Mouse (Mus musculus) erythroblast, embryonic 14.5 days (primary cell): ENCODE data around the gene Sfxn5. TPM values are rescaled to one million over a fixed set of nuclear protein-coding genes. Genes with fewer than 3 reads are reported as not detected.

ENCODE experiments used
- H3K27me3 ChIP-seq: 2 replicates; pipeline ENCODE4 v1.6.1; 2012; ENCODE audit warnings: inconsistent platforms; ENCODE audit not compliant: control insufficient read depth
- H3K36me3 ChIP-seq: 2 replicates; pipeline ENCODE4 v1.6.1; 2012; ENCODE audit warnings: mild to moderate bottlenecking, inconsistent platforms; ENCODE audit not compliant: control insufficient read depth
- H3K4me1 ChIP-seq: 2 replicates; pipeline ENCODE4 v1.6.1; 2012; ENCODE audit warnings: inconsistent platforms; ENCODE audit not compliant: control insufficient read depth
- H3K4me3 ChIP-seq: replicated peaks from 2 replicates; pipeline ENCODE3; 2012; ENCODE audit warnings: moderate library complexity, mild to moderate bottlenecking, inconsistent platforms
- H3K9me3 ChIP-seq: 2 replicates; pipeline ENCODE4 v1.6.1; 2012; ENCODE audit warnings: low read length, inconsistent platforms, mixed read lengths; ENCODE audit not compliant: control insufficient read depth
- GATA1 ChIP-seq: IDR thresholded peaks from 2 replicates; pipeline ENCODE4 v1.6.1; 2012; ENCODE audit warnings: low read length, inconsistent platforms, mixed read lengths
- TAL1 ChIP-seq: IDR thresholded peaks from 3 replicates; pipeline ENCODE4 v1.6.1; 2012; ENCODE audit warnings: low read length, inconsistent platforms, mixed read lengths
- polyA plus RNA-seq: library from polyadenylated mRNA; stranded (reverse); fragments of >175 nt; gene quantifications from 2 replicates; pipeline ENCODE4 v1.2.3, GENCODE M21; 2012

Gene Sfxn5
- polyA plus RNA-seq, 1 experiment: 0.08 TPM

DNA sequence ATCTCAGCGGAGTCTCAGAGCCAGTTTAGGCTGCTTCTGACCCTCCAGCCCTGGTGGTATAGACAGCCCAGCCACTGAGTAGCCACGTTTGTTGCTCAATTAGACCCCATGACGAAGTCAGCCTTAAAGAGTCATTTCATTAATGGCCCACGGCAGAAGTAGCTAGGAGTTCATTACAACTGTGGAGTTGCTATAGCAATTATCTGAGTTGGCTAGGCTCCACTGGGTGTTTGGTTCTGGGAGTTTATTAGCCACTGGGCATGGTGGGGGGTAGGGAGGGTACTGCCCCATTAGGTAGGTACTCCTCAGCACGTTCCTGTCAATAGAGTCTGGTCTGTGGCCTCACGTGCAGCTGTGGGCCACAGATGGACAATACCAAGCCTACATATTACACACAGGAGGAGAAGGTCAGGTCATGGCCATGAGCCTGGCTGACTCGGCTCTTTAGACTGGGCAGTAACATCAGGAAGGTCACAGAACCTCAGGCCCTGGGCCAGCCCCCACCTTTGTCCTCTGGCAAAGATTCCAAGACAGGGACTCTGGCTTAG lies 79.2 kb downstream of the Sfxn5 start:
- Histone ChIP-seq H3K9me3 (no peaks in the 10 kb centered on the region), H3K27me3 (no peaks in the 10 kb centered on the region), H3K4me3 (no peak overlapping the region), H3K36me3 (no peaks in the 10 kb centered on the region), H3K4me1 (no peaks in the 10 kb centered on the region)
- no peak for TF ChIP-seq GATA1
- no peak for TF ChIP-seq TAL1

DNA sequence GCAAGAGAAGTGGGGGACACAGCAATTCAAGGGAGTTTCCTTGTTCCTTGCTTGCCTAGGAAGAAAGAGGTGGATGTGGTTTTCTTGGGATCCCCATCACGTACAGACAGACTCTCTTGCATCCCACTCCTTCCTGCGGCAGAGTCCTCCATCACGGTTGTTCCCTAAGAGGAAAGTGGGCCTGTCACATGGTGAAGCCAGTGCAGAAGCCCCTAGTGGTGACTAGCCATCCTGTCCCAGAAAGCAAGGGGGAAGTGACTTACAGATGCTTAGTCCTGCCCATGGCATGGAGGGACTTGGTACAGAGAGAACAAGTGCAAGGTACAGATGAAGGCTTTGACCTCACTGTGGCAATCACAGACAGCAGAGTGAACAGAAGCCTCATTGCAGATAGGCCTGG lies 79.9 kb downstream of the Sfxn5 start:
- Histone ChIP-seq H3K9me3 (no peaks in the 10 kb centered on the region), H3K27me3 (no peaks in the 10 kb centered on the region), H3K36me3 (no peaks in the 10 kb centered on the region), H3K4me3 (no peak overlapping the region), H3K4me1 (no peaks in the 10 kb centered on the region)
- TF ChIP-seq TAL1 (no peak), GATA1 (no peak)

DNA sequence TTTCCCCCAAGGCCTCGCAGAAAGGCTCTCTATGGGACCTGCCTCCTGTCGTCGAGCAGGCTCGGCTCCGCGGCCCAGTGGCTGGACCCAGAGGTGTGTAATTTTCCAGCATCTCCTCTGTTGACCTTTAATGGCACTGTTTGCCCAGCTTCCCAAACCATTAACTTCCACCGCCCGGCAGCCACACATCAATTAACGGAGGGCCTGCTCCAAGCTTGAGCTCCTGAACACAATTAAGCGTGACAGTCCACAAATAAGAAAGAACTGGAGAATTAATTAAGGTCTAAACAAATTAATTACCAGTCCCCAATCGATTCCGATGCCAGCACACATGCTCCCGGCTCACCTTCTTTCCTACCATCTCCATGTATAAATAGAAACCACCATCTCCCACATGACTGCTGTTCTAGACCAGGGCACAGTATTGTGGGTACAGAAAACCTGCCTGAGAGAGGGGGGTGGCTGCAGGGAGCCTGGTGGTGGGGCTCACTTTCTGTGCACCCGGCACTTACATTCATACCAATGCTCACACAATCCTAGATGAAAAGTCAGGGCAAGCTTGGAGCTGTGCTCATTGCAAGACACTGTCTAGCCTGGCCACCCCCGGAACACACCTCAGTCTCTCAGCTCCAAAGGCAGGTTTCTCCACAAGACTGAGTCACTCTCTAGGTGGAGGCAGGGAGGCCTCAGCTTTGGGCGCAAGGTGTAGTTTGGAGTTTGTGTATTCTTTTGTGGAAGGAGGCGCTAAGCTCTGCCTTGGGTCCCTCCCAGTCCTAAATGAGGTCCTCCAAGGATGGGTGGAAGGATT lies 80.8 kb downstream of the Sfxn5 start:
- H3K36me3 ChIP-seq: no peaks in the 10 kb centered on the region

DNA sequence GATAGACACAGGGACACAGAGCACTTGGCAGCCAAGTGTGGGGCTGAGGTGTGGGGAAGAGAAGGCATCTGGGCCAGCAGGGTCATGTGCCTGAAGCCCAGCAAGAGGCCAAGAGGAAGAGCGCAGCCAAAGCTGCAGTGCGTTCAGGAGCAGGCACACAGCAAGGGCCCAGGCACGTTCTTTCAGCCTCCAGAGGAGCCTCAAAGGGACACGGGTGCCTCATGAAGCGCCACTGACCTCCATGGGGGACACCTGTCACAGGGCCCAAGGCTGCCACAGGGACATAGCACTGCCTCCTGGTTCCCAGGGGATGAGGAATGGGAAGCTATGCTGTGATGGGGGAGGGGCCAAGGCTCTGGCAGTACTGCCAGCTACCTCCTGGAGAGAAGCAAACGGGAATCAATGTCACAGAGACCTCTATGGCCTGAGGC lies 82.4 kb downstream of the Sfxn5 start:
- H3K27me3 ChIP-seq: no peaks in the 10 kb centered on the region
- no peaks in the 10 kb centered on the region for H3K9me3 ChIP-seq
- no peaks in the 10 kb centered on the region for H3K4me1 ChIP-seq
- no peak overlapping the region for H3K4me3 ChIP-seq
- H3K36me3 ChIP-seq: no peaks in the 10 kb centered on the region
- TF ChIP-seq TAL1: no peak
- TF ChIP-seq GATA1: no peak

More for the DNA sequence above, 80.8 kb downstream of the Sfxn5 start:
- no peak for TF ChIP-seq TAL1
- TF ChIP-seq GATA1: no peak
- Histone ChIP-seq H3K27me3 (no peaks in the 10 kb centered on the region), H3K4me3 (no peak overlapping the region), H3K9me3 (no peaks in the 10 kb centered on the region), H3K4me1 (no peaks in the 10 kb centered on the region)

DNA sequence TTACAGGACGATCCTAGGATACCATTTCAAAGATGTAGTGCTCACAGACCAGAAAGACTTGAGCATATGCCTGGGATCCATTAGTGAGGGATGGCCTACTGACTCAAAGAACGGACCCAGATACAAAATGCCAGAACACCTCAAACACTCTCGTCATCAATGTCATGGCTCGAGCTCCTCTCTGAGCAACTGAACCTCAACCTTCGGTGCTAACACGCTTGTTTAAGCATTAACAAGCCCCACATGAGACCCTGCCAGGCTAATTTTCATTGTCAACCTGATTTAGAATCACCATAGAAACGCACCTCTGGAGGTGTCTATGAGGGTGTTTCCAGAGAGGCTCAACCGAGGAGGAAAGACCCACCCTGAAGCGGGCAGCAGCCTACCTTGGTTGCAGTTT lies 83.4 kb downstream of the Sfxn5 start:
- Histone ChIP-seq H3K9me3 (0 out of 2 replicates have a peak, but pooled peaks cover 4% of the 10 kb centered on the region), H3K4me1 (no peaks in the 10 kb centered on the region), H3K36me3 (no peaks in the 10 kb centered on the region), H3K4me3 (no peak overlapping the region), H3K27me3 (no peaks in the 10 kb centered on the region)
- no peak for TF ChIP-seq GATA1
- TF ChIP-seq TAL1: no peak

DNA sequence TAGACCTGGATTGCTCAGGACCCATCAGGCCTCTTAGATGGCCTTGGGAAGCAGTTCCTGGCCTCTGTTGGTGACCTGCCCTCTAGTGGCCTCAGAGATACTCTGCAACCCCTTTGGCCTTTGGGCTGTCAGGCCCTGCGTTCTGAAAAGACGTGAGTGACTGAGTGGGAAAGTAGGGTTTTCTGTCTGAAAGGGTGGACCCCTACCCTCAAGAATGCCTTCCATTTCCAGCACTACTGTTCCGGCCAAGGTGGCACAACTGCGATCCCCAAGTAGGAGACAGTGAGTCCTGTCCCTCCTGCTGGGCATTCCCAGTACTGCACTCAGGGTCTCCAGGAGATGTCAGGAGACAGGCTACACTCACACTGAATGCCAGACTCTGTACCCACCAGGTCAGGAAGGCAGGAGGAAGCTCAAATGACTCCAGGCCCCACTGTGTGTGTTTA lies 94.2 kb downstream of the Sfxn5 start:
- Histone ChIP-seq H3K27me3 (no peaks in the 10 kb centered on the region), H3K4me1 (no peaks in the 10 kb centered on the region; the same call in 1 of the 2 replicates), H3K36me3 (no peaks in the 10 kb centered on the region), H3K4me3 (no peak overlapping the region), H3K9me3 (no peaks in the 10 kb centered on the region)
- TF ChIP-seq GATA1 (no peak), TAL1 (no peak)

DNA sequence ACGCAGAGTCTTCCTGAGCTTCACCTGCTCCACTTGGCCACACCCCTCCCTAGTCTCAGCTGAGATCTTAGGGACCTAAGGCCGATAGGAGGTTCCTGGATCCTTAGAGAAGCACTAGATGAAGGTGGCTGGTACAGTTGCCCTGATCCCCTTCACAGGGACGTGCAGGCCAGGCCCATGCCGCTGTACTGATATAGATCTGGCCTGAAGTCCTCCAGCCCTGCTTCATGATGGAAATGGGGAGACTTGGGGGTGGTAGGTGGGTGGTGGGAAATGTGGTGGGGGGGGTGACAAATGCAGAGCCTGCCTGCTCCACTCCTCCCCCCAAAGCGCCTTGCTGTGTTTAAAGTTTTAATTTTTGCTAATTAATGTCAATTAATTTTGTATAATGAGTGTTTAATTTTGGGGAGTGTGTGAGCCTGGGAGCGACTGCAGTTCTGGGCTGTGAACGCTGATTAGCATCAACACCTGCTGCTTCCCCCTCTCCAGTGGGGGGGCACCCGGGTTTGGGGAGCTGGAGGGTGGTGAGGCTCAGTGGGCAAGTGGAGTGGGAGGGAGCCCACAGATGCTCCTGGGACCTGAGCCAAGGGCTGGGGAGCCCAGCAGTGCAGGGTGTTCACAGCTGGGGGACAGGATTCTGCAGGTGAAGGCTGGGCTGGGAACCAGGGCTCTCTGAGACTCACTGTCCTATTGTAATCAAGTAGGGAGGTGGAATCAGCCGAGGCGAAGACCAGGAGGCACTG lies 95.5 kb downstream of the Sfxn5 start:
- no peak overlapping the region for H3K4me3 ChIP-seq
- H3K27me3 ChIP-seq: no peaks in the 10 kb centered on the region
- no peaks in the 10 kb centered on the region for H3K9me3 ChIP-seq
- H3K36me3 ChIP-seq: no peaks in the 10 kb centered on the region
- TF ChIP-seq GATA1 (no peak), TAL1 (no peak)
- H3K4me1 ChIP-seq: no peaks in the 10 kb centered on the region; the same call in 1 of the 2 replicates

DNA sequence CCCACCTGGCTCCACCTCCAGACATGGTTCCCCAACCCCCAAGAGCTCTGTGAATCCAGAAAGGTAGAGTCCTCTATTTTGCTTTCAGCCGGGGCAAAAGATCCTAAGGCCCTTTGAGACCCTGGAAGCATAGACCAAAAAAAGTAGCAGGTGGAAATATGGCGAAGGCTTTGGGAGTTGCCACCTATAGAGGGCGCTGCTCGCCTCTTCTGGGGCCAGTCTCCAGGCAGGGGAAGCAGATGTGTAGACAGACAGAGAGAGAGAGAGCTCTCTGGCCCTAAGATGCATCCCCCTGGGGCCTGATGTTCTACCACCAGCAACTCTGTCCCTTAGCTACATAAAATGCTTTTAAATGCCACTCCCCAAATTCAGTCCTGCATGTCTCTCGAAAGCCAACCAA lies 96.2 kb downstream of the Sfxn5 start:
- H3K4me3 ChIP-seq: no peak overlapping the region
- no peaks in the 10 kb centered on the region for H3K27me3 ChIP-seq
- H3K36me3 ChIP-seq: no peaks in the 10 kb centered on the region
- H3K9me3 ChIP-seq: no peaks in the 10 kb centered on the region
- no peak for TF ChIP-seq GATA1
- no peak for TF ChIP-seq TAL1
- no peaks in the 10 kb centered on the region; the same call in 1 of the 2 replicates for H3K4me1 ChIP-seq

DNA sequence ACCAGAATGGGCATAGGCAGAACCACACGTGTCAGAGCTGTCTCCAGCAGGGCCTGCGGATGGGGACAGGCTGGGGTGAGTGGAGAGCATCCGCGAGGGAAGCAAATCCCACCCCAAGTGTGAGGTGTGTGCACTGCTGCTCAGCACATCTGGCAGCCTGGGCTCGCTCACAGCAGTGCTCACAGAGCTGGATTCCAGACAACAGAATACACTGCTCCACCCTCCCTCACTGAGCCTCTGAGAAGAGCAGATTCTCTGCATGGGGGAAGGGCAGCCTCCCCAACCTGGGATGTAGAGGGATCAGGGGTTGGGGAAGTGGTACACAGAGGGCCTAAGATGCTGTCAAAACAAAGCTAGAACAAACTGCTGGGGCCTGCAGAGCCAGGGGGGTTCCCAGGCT lies 98.4 kb downstream of the Sfxn5 start:
- Histone ChIP-seq H3K27me3 (no peaks in the 10 kb centered on the region), H3K4me3 (no peak overlapping the region), H3K36me3 (no peaks in the 10 kb centered on the region), H3K9me3 (no peaks in the 10 kb centered on the region), H3K4me1 (no peaks in the 10 kb centered on the region; the same call in 1 of the 2 replicates)
- TF ChIP-seq TAL1 (no peak), GATA1 (no peak)
